Mouse (Mus musculus) kidney, embryonic 15.5 days (tissue): ENCODE results near the gene Rbfox1. TPM values are rescaled to one million over a fixed set of nuclear protein-coding genes. Genes with fewer than 3 reads are reported as not detected.
A peak's percentile ranks its signal among the peaks of the same experiment; 100 is the strongest.

Source experiments
- ATAC-seq: fragments of 200-750 bp; cut with Nextera tagmentation; replicated peaks from 2 replicates; pipeline ENCODE4 v1.8.0; 2017; ENCODE audit warnings: moderate TSS enrichment; ENCODE audit not compliant: low FRiP score
- H3K27ac ChIP-seq: fragments of 300-500 bp; sonication (generic); 2 replicates; pipeline ENCODE4 v1.5.1; 2015; ENCODE audit warnings: mild to moderate bottlenecking, inconsistent platforms
- H3K27me3 ChIP-seq: fragments of 300-500 bp; sonication (generic); 2 replicates; pipeline ENCODE4 v1.6.1; 2015; ENCODE audit warnings: inconsistent platforms
- H3K36me3 ChIP-seq: fragments of 300-500 bp; sonication (generic); 2 replicates; pipeline ENCODE4 v1.6.1; 2015; ENCODE audit warnings: inconsistent platforms
- H3K4me1 ChIP-seq: fragments of 300-500 bp; sonication (generic); 2 replicates; pipeline ENCODE4 v1.6.1; 2015; ENCODE audit warnings: inconsistent platforms
- H3K4me2 ChIP-seq: fragments of 300-500 bp; sonication (generic); 2 replicates; pipeline ENCODE4 v1.6.1; 2015; ENCODE audit warnings: moderate library complexity, mild to moderate bottlenecking, inconsistent platforms
- H3K4me3 ChIP-seq: fragments of 300-500 bp; sonication (generic); replicated peaks from 2 replicates; pipeline ENCODE4 v1.5.1; 2015; ENCODE audit warnings: mild to moderate bottlenecking, inconsistent platforms
- H3K9ac ChIP-seq: fragments of 300-500 bp; sonication (generic); 2 replicates; pipeline ENCODE4 v1.6.1; 2015; ENCODE audit warnings: mild to moderate bottlenecking, inconsistent platforms
- H3K9me3 ChIP-seq: fragments of 300-500 bp; sonication (generic); replicated peaks from 2 replicates; pipeline ENCODE4 v1.6.1; 2016; ENCODE audit warnings: inconsistent platforms
- WGBS: fragments of 180-500 bp; shearing (Covaris S2); methylation state at CpG from one replicate; pipeline ENCODE4 v1.1.7; 2015; ENCODE audit warnings: mixed read lengths; 5-methylcytosine and 5-hydroxymethylcytosine counted together
- polyA plus RNA-seq: library from polyadenylated mRNA; unstranded; fragments of >200 nt; fragmentation: Nextera tagmentation; extraction: Ambion mirVana; gene quantifications from 2 replicates; pipeline ENCODE4 v1.2.1, GENCODE M21; 2015

Rbfox1 gene
- polyA plus RNA-seq, 1 experiment from 2014 or later: 6.7 TPM

- H3K36me3 ChIP-seq: no peaks in the 10 kb centered on the region
- H3K9me3 ChIP-seq: no peaks in the 10 kb centered on the region
- no peak overlapping the region for H3K4me3 ChIP-seq
- peak; percentile 93 for ATAC-seq
- H3K4me2 ChIP-seq: no peak overlapping the region
- 11% methylated on average over 4 of the region's 4 CpGs for WGBS
- H3K4me1 ChIP-seq: 0 out of 2 replicates have a peak, but pooled peaks cover 3% of the 10 kb centered on the region
- peak overlapping the region; percentile 33; the same call in 1 of the 2 replicates for H3K27ac ChIP-seq
- H3K27me3 ChIP-seq: no peaks in the 10 kb centered on the region
- H3K9ac ChIP-seq: no peak overlapping the region
Observed at GRCm38 (mm10) chr16:6889221-6889620, 1004.1 kb downstream of the Rbfox1 start.

GRCm38 (mm10) chr16:6897734-6898133, 1012.6 kb downstream of the Rbfox1 start:
- ATAC-seq: peak; percentile 70; the same call in 1 of the 2 replicates

GRCm38 (mm10) chr16:6900006-6900405, 1014.9 kb downstream of the Rbfox1 start:
- ATAC-seq: peak; percentile 46; the same call in 1 of the 2 replicates
- no peak overlapping the region for H3K27ac ChIP-seq

More at GRCm38 (mm10) chr16:6897734-6898133, 1012.6 kb downstream of the Rbfox1 start:
- Histone ChIP-seq H3K36me3 (no peaks in the 10 kb centered on the region), H3K27me3 (no peaks in the 10 kb centered on the region), H3K9ac (no peak overlapping the region), H3K4me3 (no peak overlapping the region), H3K27ac (peak overlapping the region; percentile 22; the same call in 1 of the 2 replicates), H3K9me3 (no peaks in the 10 kb centered on the region), H3K4me2 (no peak overlapping the region), H3K4me1 (peaks cover 12% of the 10 kb centered on the region; the same call in 1 of the 2 replicates)
- WGBS: 44% methylated on average over 6 of the region's 6 CpGs

GRCm38 (mm10) chr16:6904984-6905383, 1019.8 kb downstream of the Rbfox1 start:
- Histone ChIP-seq H3K9me3 (no peaks in the 10 kb centered on the region), H3K4me1 (no peaks in the 10 kb centered on the region), H3K27ac (no peak overlapping the region), H3K9ac (no peak overlapping the region), H3K4me3 (no peak overlapping the region), H3K4me2 (no peak overlapping the region), H3K27me3 (no peaks in the 10 kb centered on the region), H3K36me3 (no peaks in the 10 kb centered on the region)
- WGBS: 64% methylated on average over 4 of the region's 4 CpGs
- ATAC-seq: no peak

More at GRCm38 (mm10) chr16:6900006-6900405, 1014.9 kb downstream of the Rbfox1 start:
- H3K27me3 ChIP-seq: no peaks in the 10 kb centered on the region
- no peak overlapping the region for H3K9ac ChIP-seq
- no peak overlapping the region for H3K4me3 ChIP-seq
- no peak overlapping the region for H3K4me2 ChIP-seq
- peaks cover 9% of the 10 kb centered on the region; the same call in 1 of the 2 replicates for H3K4me1 ChIP-seq
- WGBS: 52% methylated on average over 2 of the region's 2 CpGs
- H3K36me3 ChIP-seq: no peaks in the 10 kb centered on the region
- no peaks in the 10 kb centered on the region for H3K9me3 ChIP-seq

- Histone ChIP-seq H3K4me2 (no peak overlapping the region), H3K9me3 (no peaks in the 10 kb centered on the region), H3K4me3 (no peak overlapping the region), H3K4me1 (no peaks in the 10 kb centered on the region), H3K27ac (no peak overlapping the region), H3K36me3 (no peaks in the 10 kb centered on the region), H3K27me3 (no peaks in the 10 kb centered on the region), H3K9ac (no peak overlapping the region)
- 84% methylated on average over 2 of the region's 2 CpGs for WGBS
- ATAC-seq: no peak
Observed at GRCm38 (mm10) chr16:6906001-6906400, 1020.8 kb downstream of the Rbfox1 start.

GRCm38 (mm10) chr16:6907550-6907949, 1022.4 kb downstream of the Rbfox1 start:
- Histone ChIP-seq H3K27ac (no peak overlapping the region), H3K36me3 (no peaks in the 10 kb centered on the region), H3K4me2 (no peak overlapping the region), H3K9me3 (no peaks in the 10 kb centered on the region), H3K4me1 (no peaks in the 10 kb centered on the region), H3K9ac (no peak overlapping the region), H3K27me3 (no peaks in the 10 kb centered on the region), H3K4me3 (no peak overlapping the region)
- 49% methylated on average over 6 of the region's 6 CpGs for WGBS
- ATAC-seq: no peak

GRCm38 (mm10) chr16:6914531-6914930, 1029.4 kb downstream of the Rbfox1 start:
- Histone ChIP-seq H3K4me3 (no peak overlapping the region), H3K36me3 (no peaks in the 10 kb centered on the region), H3K4me1 (no peaks in the 10 kb centered on the region), H3K27me3 (no peaks in the 10 kb centered on the region), H3K9me3 (no peaks in the 10 kb centered on the region), H3K4me2 (no peak overlapping the region), H3K27ac (no peak overlapping the region), H3K9ac (no peak overlapping the region)
- no peak for ATAC-seq
- 73% methylated on average over 4 of the region's 4 CpGs for WGBS

GRCm38 (mm10) chr16:6918641-6919040, 1033.5 kb downstream of the Rbfox1 start:
- no peak overlapping the region for H3K27ac ChIP-seq
- no peaks in the 10 kb centered on the region for H3K36me3 ChIP-seq
- WGBS: 25% methylated on average over 3 of the region's 3 CpGs
- no peak for ATAC-seq
- H3K4me2 ChIP-seq: no peak overlapping the region
- H3K9ac ChIP-seq: no peak overlapping the region
- no peaks in the 10 kb centered on the region for H3K9me3 ChIP-seq
- no peaks in the 10 kb centered on the region for H3K4me1 ChIP-seq
- no peak overlapping the region for H3K4me3 ChIP-seq
- H3K27me3 ChIP-seq: no peaks in the 10 kb centered on the region

- Histone ChIP-seq H3K4me3 (no peak overlapping the region), H3K9ac (no peak overlapping the region), H3K27ac (no peak overlapping the region), H3K4me1 (no peaks in the 10 kb centered on the region), H3K9me3 (no peaks in the 10 kb centered on the region), H3K4me2 (no peak overlapping the region), H3K27me3 (no peaks in the 10 kb centered on the region), H3K36me3 (no peaks in the 10 kb centered on the region)
- 31% methylated on average over 5 of the region's 5 CpGs for WGBS
- no peak for ATAC-seq
Observed at GRCm38 (mm10) chr16:6919681-6920080, 1034.5 kb downstream of the Rbfox1 start.

- no peak overlapping the region for H3K4me2 ChIP-seq
- H3K4me3 ChIP-seq: no peak overlapping the region
- no peaks in the 10 kb centered on the region for H3K4me1 ChIP-seq
- H3K27ac ChIP-seq: no peak overlapping the region
- no peak overlapping the region for H3K9ac ChIP-seq
- H3K27me3 ChIP-seq: no peaks in the 10 kb centered on the region
- no peaks in the 10 kb centered on the region for H3K36me3 ChIP-seq
- ATAC-seq: no peak
- no peaks in the 10 kb centered on the region for H3K9me3 ChIP-seq
- WGBS: 52% methylated on average over 2 of the region's 2 CpGs
Observed at GRCm38 (mm10) chr16:6927661-6928060, 1042.5 kb downstream of the Rbfox1 start.

- H3K4me1 ChIP-seq: no peaks in the 10 kb centered on the region
- no peak for ATAC-seq
- H3K9ac ChIP-seq: no peak overlapping the region
- no peak overlapping the region for H3K4me3 ChIP-seq
- H3K36me3 ChIP-seq: no peaks in the 10 kb centered on the region
- H3K27me3 ChIP-seq: no peaks in the 10 kb centered on the region
- H3K9me3 ChIP-seq: no peaks in the 10 kb centered on the region
- H3K4me2 ChIP-seq: no peak overlapping the region
- 51% methylated on average over 3 of the region's 3 CpGs for WGBS
- no peak overlapping the region for H3K27ac ChIP-seq
Observed at GRCm38 (mm10) chr16:6930795-6931194, 1045.6 kb downstream of the Rbfox1 start.

- Histone ChIP-seq H3K9me3 (no peaks in the 10 kb centered on the region), H3K36me3 (no peaks in the 10 kb centered on the region), H3K4me3 (no peak overlapping the region), H3K27me3 (no peaks in the 10 kb centered on the region), H3K9ac (no peak overlapping the region), H3K4me2 (no peak overlapping the region), H3K4me1 (no peaks in the 10 kb centered on the region), H3K27ac (no peak overlapping the region)
- no peak for ATAC-seq
- 85% methylated on average over 6 of the region's 6 CpGs for WGBS
Observed at GRCm38 (mm10) chr16:6946151-6946550, 1061.0 kb downstream of the Rbfox1 start.

GRCm38 (mm10) chr16:6949666-6950065, 1064.5 kb downstream of the Rbfox1 start:
- ATAC-seq: no peak
- no peaks in the 10 kb centered on the region for H3K27me3 ChIP-seq
- 82% methylated on average over 2 of the region's 2 CpGs for WGBS

More at GRCm38 (mm10) chr16:6949666-6950065, 1064.5 kb downstream of the Rbfox1 start:
- H3K4me2 ChIP-seq: no peak overlapping the region
- H3K36me3 ChIP-seq: no peaks in the 10 kb centered on the region
- no peak overlapping the region for H3K27ac ChIP-seq
- H3K4me1 ChIP-seq: no peaks in the 10 kb centered on the region
- H3K9ac ChIP-seq: no peak overlapping the region
- H3K9me3 ChIP-seq: no peaks in the 10 kb centered on the region
- no peak overlapping the region for H3K4me3 ChIP-seq
